ENCODE assay signal across 26 mouse cellular contexts in genomic region chr12:83949043-83949442, GRCm38 (mm10). TPM values are rescaled to one million over a fixed set of nuclear protein-coding genes. Genes with fewer than 3 reads are reported as not detected.
DNase-seq lines count a peak whose midpoint lies in the region; ATAC-seq and TF ChIP-seq lines count a peak whose summit lies in the region.
"Had no signal": no experiment of that assay in that cellular context is flagged by ENCODE, and none has a peak within 500 bp of the region (broad histone marks: within the 10 kb centered on the region; RNA-seq: fewer than 3 reads in every experiment).

No protein-coding gene starts in this region.

- H3K4me2 ChIP-seq in liver, postnatal 0 days (ENCODE audit: low read depth, low read length), result peak overlapping the region; percentile 98; the same call in 1 of the 2 replicates

- DNase-seq in A20 (ENCODE audit: low read depth, low spot score) (peak; percentile 57), R1 (ENCODE audit: low read depth, low spot score) (peak; percentile 71)
- peak; percentile 8 for DNase-seq in induced T-regulatory cell, adult 2 months (ENCODE audit: low read depth)
- DNase-seq in liver, postnatal 0 days, result no peak
- no peak for DNase-seq in gastrocnemius, adult 18-20 months (ENCODE audit: low spot score)
- DNase-seq in frontal cortex, postnatal 25 days (ENCODE audit: low spot score in 2 of 2), result no peak
- DNase-seq in kidney, adult 9 months, result no peak
- DNase-seq in left cerebral cortex, adult 2 months (ENCODE audit: extremely low spot score in 1 of 2, low spot score in 2 of 2), result no peak
- DNase-seq: cerebellum, adult 18-20 months; cerebellum, postnatal 36 days; gastrocnemius, adult 2 months; heart, adult 18-20 months; lung, adult 2 months had no signal

- H3K9me3 ChIP-seq in liver, postnatal 0 days (ENCODE audit: low read length), result no peaks in the 10 kb centered on the region
- H3K9me3 ChIP-seq: embryonic facial prominence, embryonic 10.5 days; heart, embryonic 15.5 days; limb, embryonic 10.5 days; stomach, embryonic 15.5 days had no signal

- H3K36me3 ChIP-seq in liver, postnatal 0 days (replicated peaks; ENCODE audit: insufficient read depth, low read length), result no peaks in the 10 kb centered on the region
- H3K36me3 ChIP-seq: heart, embryonic 15.5 days; stomach, embryonic 15.5 days had no signal

- H3K27me3 ChIP-seq in liver, postnatal 0 days (ENCODE audit: insufficient read depth, low read length), result no peaks in the 10 kb centered on the region
- H3K27me3 ChIP-seq: heart, embryonic 15.5 days; kidney, embryonic 15.5 days; stomach, embryonic 15.5 days had no signal

- H3K9ac ChIP-seq in liver, postnatal 0 days (replicated peaks), result no peak overlapping the region
- H3K9ac ChIP-seq: heart, embryonic 15.5 days; kidney, embryonic 15.5 days; stomach, embryonic 15.5 days had no signal

- peaks cover 35% of the 10 kb centered on the region for H3K4me1 ChIP-seq in liver, postnatal 0 days (ENCODE audit: insufficient read depth)

- no peak for TF ChIP-seq CTCF in liver, postnatal 0 days (IDR thresholded peaks at IDR 0.05; ENCODE audit: low read depth)
- no peak for TF ChIP-seq CTCF in left cerebral cortex, adult 2 months (IDR thresholded peaks at IDR 0.05)

- peak overlapping the region; percentile 77; the same call in 1 of the 2 replicates for H3K4me3 ChIP-seq in liver, postnatal 0 days (ENCODE audit: low read depth, low read length)
- no peak overlapping the region for H3K4me3 ChIP-seq in left cerebral cortex, adult 2 months
- H3K4me3 ChIP-seq: layer of hippocampus, adult 2 months; stomach, embryonic 15.5 days had no signal

- TF ChIP-seq EP300 in liver, postnatal 0 days (IDR thresholded peaks at IDR 0.05; ENCODE audit: low read depth), result no peak

- no peak for ATAC-seq in liver, postnatal 0 days
- ATAC-seq: forebrain, embryonic 16.5 days had no signal

- intact Hi-C loops in left cerebral cortex, adult 2 months (cut with DNase I), result no loop called here

- H3K27ac ChIP-seq in liver, postnatal 0 days (ENCODE audit: low read depth), result 0 out of 2 replicates have a peak overlapping the region, but pooled peaks have one; percentile 88
- H3K27ac ChIP-seq in left cerebral cortex, adult 2 months, result no peak overlapping the region
- H3K27ac ChIP-seq: kidney, embryonic 15.5 days; layer of hippocampus, adult 2 months; limb, embryonic 10.5 days had no signal

- WGBS in liver, postnatal 0 days (ENCODE audit: insufficient replicate concordance), result 36% methylated on average over 4 of the region's 4 CpGs

RNA-seq across cellular contexts. Expression of gene Riox1, which starts 1.4 kb away (rescaled TPM):
- polyA plus RNA-seq in liver, postnatal 0 days (2015; fragmentation: Nextera tagmentation; extraction: Ambion mirVana), result 6.2 and 8.1 TPM in 2 replicates
- 1 to 10 TPM; 3.1 to 3.7 TPM for total RNA-seq in gastrocnemius, adult 18-20 months (2021)
- total RNA-seq in left cerebral cortex, adult 2 months (2021), result 10 to 100 TPM; 18.5 to 18.8 TPM

RNA-seq across cellular contexts. Expression of gene Numb, which starts 27.3 kb away (rescaled TPM):
- 13.0 and 14.5 TPM in 2 replicates for polyA plus RNA-seq in liver, postnatal 0 days (2015; fragmentation: Nextera tagmentation; extraction: Ambion mirVana)
- total RNA-seq in gastrocnemius, adult 18-20 months (2021), result 10 to 100 TPM; 16.3 to 19.4 TPM
- total RNA-seq in left cerebral cortex, adult 2 months (2021), result 10 to 100 TPM; 70.0 to 81.1 TPM

RNA-seq across cellular contexts. Expression of gene Heatr4, which starts 35.6 kb away (rescaled TPM):
- not detected in 2 replicates for polyA plus RNA-seq in liver, postnatal 0 days (2015; fragmentation: Nextera tagmentation; extraction: Ambion mirVana)
- total RNA-seq in gastrocnemius, adult 18-20 months (2021), result not detected
- not detected for total RNA-seq in left cerebral cortex, adult 2 months (2021)
- total RNA-seq: ES-E14; gastrocnemius, adult 2 months; heart, adult 18-20 months; hematopoietic stem cell, adult 5-6 weeks; layer of hippocampus, adult 2 months; left cerebral cortex, adult 18-20 months had no signal
- polyA plus RNA-seq: embryonic facial prominence, embryonic 10.5 days; forebrain, embryonic 16.5 days; heart, embryonic 15.5 days; intestine, embryonic 14.5 days; kidney, embryonic 15.5 days; limb, embryonic 10.5 days; lung, adult 2 months; neural tube, embryonic 11.5 days; spleen, adult 2 months had no signal

RNA-seq across cellular contexts. Expression of gene Acot2, which starts 38.6 kb away (rescaled TPM):
- 32.8 and 39.4 TPM in 2 replicates for polyA plus RNA-seq in liver, postnatal 0 days (2015; fragmentation: Nextera tagmentation; extraction: Ambion mirVana)
- 10 to 100 TPM; 17.0 to 23.3 TPM for total RNA-seq in gastrocnemius, adult 18-20 months (2021)
- 10 to 100 TPM in 1 of 2 experiments, 1 to 10 TPM in 1; 9.5 to 10.4 TPM for total RNA-seq in left cerebral cortex, adult 2 months (2021)

Comparison
In these comparisons a context has a peak if more than half of its experiments do, and no peak if none do; other contexts are left out.
1. DNase-seq: peak in A20 (single experiment), R1 (single experiment) and induced T-regulatory cell, adult 2 months (single experiment); none in liver, postnatal 0 days (single experiment), gastrocnemius, adult 18-20 months (single experiment), frontal cortex, postnatal 25 days (0 of 2), kidney, adult 9 months (single experiment) and left cerebral cortex, adult 2 months (0 of 2).
2. RNA of gene Riox1, which starts 1.4 kb away (total RNA-seq): 18.5 to 18.8 TPM in left cerebral cortex, adult 2 months; 3.1 to 3.7 TPM in gastrocnemius, adult 18-20 months; every median in the first group is over 4 times any median in the second.